Mouse (Mus musculus) kidney, adult 9 months (tissue): ENCODE measurements at regions not wholly inside any gene's neighbourhood (a gene's known extent, or its start where the extent isn't known, plus 50 kb on each side); places are given as distances from the start of the nearest gene placed in this dataset.
"Not testable (repeated sequence)": the region's sequence is repeated elsewhere in the genome, so short reads cannot be mapped to it uniquely, and the experiment has no call there.

Source experiments
- DNase-seq: peaks from one replicate; pipeline ENCODE4 v3.0.0; 2022

- DNase-seq = no peak
Observed at GRCm38 (mm10) chr8:96174996-96175395, 286.6 kb upstream of the Got2 start.

GRCm38 (mm10) chr8:96164933-96165332 is 276.6 kb upstream of the Got2 start:
- DNase-seq = no peak

- no peak for DNase-seq
Observed at GRCm38 (mm10) chr8:96159899-96160298, 271.6 kb upstream of the Got2 start.

DNA sequence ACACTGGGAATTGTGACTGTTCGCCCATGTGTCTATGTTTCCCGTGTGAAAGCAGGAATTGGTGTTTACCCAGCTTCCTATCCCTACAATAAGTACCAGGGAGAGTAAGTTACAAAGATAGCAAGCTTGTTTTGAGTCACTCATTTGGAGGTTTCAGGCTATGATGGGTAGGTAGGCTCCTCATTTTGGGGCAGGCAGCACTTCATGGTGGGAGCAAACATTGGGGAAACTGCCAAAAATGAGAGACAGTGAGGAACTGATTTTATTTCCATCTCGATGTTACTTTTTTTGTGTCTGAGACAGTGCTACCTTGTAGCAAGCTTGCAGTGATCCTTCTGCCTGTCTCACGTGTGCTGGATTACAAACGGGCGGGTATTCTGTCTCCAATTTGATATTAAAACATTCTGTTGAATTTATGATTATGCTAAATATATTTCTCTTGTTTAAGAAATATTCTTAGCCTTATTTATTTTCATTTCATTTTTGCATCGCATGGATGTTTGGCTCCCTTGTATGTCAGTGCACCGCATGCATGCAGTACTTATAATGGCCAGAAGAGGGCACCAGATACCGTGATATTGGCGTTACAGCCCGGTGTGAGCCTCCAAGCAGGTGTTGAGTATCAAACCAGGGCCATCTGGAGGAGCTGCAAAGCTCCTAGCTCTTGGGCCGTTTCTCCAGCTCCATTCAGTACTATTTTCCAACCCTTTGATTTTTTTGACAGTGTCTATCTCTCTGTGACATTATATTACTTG is 264.3 kb upstream of the Got2 start:
- DNase-seq = peak; percentile 45

- no peak for DNase-seq
Observed at GRCm38 (mm10) chr8:96152056-96152455, 263.7 kb upstream of the Got2 start.

GRCm38 (mm10) chr8:96151065-96151472 is 262.7 kb upstream of the Got2 start:
- no peak for DNase-seq

DNA sequence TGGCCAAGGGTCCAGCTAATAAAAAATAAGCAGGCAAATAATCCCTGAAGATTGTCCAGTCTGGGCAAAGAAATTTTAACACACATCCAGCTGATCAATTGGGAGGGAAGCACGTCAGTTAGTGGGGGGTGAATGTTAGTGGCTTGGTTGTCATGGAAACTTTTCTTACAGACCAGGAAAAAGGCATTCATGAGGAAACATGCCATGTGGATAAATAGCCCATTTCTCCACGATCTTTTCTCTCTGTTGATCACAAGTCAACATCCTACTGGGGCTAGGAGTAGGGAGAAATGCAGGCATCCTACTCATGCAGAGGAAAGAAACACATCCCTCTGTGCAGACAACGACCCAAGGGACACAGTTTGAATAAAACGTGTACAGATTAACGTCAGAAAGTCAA is 243.8 kb upstream of the Got2 start:
- DNase-seq = no peak

DNA sequence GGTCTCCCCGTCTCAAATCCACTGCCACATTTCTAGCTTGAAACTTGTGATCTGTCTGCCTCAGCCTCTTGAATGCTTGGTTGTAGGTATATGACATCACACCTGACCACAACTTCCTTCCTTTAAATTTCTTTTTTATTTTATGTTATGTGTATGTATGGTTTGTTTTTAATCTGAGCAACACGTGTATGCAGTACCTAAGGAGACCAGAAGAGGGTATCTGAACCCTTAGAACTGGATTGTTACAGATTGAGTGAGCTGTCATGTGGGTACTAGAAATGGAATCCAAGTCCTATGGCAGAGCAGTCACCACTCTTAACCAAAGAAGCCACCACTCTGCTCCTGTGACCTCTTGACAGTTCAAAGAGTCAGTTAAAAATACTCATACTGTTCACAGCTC is 240.0 kb upstream of the Got2 start:
- DNase-seq = no peak

DNA sequence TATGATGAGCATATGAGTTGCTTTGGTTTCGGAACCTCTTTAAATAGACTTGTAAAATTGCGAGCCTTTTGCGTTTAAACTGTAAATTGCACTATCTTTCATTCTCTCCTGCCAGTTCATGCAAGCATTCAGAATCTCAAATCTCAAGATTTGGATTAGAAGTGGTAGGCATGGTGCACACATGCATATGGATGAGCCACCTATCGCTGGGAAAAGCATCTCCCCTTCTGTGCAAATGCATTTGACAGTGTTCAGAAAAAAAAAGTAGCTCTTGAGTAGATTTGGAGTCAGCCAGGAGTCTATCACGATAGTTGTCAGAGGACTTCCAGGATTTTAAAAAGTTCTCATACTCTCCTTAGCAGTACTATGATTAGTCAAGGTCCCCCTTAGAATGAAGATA is 212.5 kb upstream of the Got2 start:
- no peak for DNase-seq

- DNase-seq = peak; percentile 51
Observed at GRCm38 (mm10) chr8:96092931-96093330, 204.6 kb upstream of the Got2 start.

- no peak for DNase-seq
Observed at GRCm38 (mm10) chr8:96090231-96090630, 201.9 kb upstream of the Got2 start.

DNA sequence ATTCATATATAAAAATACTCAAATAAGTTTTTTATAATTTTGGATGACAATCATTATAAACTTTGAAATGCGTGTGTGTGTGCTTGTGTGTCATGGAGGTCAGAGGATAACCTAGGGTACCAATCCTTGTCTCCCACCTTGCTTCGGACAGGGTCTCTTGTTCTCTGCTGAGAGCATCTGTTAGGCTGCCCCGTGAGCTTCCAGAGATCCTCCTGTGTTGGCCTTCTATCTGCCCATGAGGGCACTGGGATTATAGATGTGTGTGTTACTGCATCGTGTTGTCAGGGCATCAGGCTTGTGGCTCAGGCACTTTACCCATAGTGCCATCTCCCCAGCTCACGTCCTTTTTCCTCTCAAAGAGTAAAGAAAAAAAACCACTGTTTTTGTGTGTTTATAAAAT is 180.0 kb upstream of the Got2 start:
- DNase-seq = no peak

- DNase-seq = no peak
Observed at GRCm38 (mm10) chr8:96047686-96048085, 159.3 kb upstream of the Got2 start.

DNA sequence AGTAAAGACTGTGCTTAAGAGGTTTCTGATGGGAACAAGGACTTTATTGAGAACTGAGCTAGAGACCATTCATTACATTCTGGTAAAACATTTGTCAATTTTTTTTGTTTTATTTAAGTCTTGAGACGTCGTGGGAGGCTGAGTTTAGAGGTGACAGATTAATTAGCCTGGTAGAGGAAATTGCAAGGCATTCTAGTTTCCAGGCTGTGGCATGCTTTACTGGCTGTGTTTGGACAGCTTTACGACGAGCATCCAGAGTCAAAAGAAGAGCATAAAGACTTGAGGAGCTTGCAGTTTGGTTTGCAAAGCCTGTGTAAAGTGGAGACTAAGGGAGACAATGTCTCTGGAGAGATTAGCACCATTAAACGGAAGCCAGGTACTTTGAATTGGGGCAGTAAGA is 154.0 kb upstream of the Got2 start:
- no peak for DNase-seq

- DNase-seq = peak; percentile 33
Observed at GRCm38 (mm10) chr8:96040216-96040615, 151.9 kb upstream of the Got2 start.

DNA sequence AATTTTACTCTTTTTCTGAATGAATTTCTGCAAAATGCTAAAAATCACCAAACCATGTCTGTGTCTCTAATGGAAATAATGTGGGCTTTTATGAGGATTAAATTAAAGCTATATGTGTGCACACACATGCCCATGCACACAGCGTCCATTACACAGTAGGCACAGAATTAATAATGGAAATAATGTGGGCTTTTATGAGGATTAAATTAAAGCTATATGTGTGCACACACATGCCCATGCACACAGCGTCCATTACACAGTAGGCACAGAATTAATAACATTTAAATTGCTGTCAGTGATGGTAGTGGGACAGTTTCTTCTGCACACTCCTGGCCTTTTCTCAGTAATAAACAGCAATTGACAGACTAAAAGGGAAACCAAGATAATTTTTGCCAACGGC is 130.4 kb upstream of the Got2 start:
- not testable (repeated sequence) for DNase-seq

- peak; percentile 3 for DNase-seq
Observed at GRCm38 (mm10) chr8:96012002-96012401, 123.7 kb upstream of the Got2 start.

GRCm38 (mm10) chr8:95991826-95992463 is 103.6 kb upstream of the Got2 start:
- no peak for DNase-seq

DNA sequence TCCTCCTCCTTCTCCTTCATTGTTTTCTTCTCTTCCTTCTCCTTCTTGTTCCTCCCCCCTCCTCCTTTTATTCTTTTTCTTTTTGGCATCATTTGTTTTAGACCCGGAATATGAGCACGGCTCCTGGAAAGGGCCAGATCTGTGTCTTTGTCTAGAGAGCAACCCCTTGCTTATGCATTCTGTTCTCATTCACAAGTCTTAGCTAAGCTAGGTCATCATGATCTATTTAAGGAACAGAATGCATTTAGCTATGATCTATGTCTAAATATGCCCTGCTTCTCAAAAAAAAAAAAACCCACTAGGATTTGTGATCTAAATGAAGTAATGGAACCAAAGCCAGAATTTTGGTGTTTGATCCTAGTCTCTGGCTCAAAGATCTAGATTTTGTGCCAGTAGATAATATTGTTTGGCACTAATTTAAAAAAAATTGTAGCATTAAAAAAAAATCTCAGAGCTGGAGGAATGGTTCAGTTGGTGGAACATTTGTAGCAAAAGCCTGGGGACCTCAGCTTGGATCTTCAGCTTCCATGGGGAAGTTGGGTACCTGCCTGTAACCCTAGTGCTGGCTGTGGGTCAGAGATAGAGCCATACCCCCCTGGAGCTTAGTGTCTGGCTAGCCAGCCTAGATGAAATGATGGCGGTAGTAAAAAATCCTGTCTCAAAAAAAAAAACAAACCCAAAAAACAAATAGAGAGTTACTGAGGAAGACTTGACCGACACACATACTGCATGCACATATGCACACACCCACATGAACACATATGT is 100.5 kb upstream of the Got2 start:
- no peak for DNase-seq

- no peak for DNase-seq
Observed at GRCm38 (mm10) chr8:95987011-95987440, 98.7 kb upstream of the Got2 start.

DNA sequence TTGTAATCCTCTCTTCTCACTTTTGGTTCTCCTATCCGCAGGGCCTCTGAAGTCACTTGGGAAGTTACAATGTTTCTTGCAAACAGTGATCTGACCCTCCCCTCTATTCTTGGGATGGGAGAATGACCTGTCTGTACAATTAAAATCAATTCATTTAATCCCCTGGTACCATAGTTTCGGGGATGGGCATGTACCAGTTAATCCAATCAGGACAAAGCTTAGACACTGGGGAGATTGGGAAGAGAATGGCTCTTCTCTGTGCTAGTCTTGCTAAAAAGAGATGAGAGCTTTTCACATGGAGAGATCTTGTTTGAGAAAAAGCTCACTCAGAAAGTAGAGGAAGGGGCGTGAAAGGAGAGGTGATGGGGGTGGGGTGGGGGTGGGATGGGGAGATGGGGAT is 98.1 kb upstream of the Got2 start:
- DNase-seq = no peak

- DNase-seq = no peak
Observed at GRCm38 (mm10) chr8:95983690-95984089, 95.3 kb upstream of the Got2 start.

- DNase-seq = no peak
Observed at GRCm38 (mm10) chr8:95980405-95980804, 92.1 kb upstream of the Got2 start.

DNA sequence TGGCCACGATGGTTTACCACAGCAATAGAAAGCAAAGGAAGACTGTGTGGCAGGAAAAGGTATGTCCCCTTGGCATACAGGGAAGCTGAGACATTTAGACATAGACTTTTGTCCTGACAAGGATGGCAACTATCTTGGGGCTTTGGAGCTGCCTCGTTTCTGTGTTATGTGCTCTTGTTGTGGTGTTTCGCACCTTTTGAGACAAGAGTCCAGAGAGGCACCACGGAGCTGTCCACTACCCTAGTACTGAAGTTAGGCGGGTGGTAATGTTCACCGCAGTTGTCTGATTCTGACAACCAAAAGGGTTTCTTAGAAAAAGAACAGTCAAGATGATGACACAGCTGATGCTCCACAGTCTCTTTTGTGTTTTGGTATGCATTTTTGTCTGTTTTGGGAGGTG is 90.9 kb upstream of the Got2 start:
- no peak for DNase-seq
